Mouse (Mus musculus): ENCODE data around the gene Ephx1.

Gene Ephx1

GRCm38 (mm10) chr1:180934467-180935419 is 86.0 kb downstream of the Ephx1 start, which contains the start of gene Lefty1:
Gene Lefty1 (plus strand): TSS chr1:180935022.
- DNase-seq, result no peak

GRCm38 (mm10) chr1:180933659-180934058 is 87.0 kb downstream of the Ephx1 start:
- DNase-seq, result no peak

- no peak for DNase-seq
Observed at GRCm38 (mm10) chr1:180931106-180931505, 89.6 kb downstream of the Ephx1 start.

- no peak for DNase-seq
Observed at GRCm38 (mm10) chr1:180929599-180929998, 91.1 kb downstream of the Ephx1 start.

GRCm38 (mm10) chr1:180926286-180926685 is 94.4 kb downstream of the Ephx1 start:
- no peak for DNase-seq
